Mouse (Mus musculus) heart, postnatal 0 days (tissue): ENCODE data around the gene Dpy19l3. TPM values are rescaled to one million over a fixed set of nuclear protein-coding genes. Genes with fewer than 3 reads are reported as not detected.

Source experiments
- ATAC-seq: fragments of 200-750 bp; cut with Nextera tagmentation; 2 replicates; pipeline ENCODE4 v1.8.0; 2017; ENCODE audit warnings: low read depth, moderate number of reproducible peaks, moderate library complexity; ENCODE audit not compliant: insufficient read depth
- DNase-seq: peaks from one replicate; pipeline ENCODE4 v3.0.0-alpha.2; 2016; ENCODE audit warnings: low spot score
- H3K27ac ChIP-seq: fragments of 300-500 bp; sonication (generic); 2 replicates; pipeline ENCODE4 v1.5.1; 2014; ENCODE audit warnings: low read depth, mild to moderate bottlenecking
- H3K27me3 ChIP-seq: fragments of 300-500 bp; sonication (generic); 2 replicates; pipeline ENCODE4 v1.6.1; 2014; ENCODE audit warnings: low read length, mixed read lengths; ENCODE audit not compliant: control insufficient read depth, insufficient read depth
- H3K36me3 ChIP-seq: fragments of 300-500 bp; sonication (generic); replicated peaks from 2 replicates; pipeline ENCODE4 v1.6.1; 2014; ENCODE audit warnings: low read length, mixed read lengths; ENCODE audit not compliant: control insufficient read depth, insufficient read depth
- H3K4me1 ChIP-seq: fragments of 300-500 bp; sonication (generic); 2 replicates; pipeline ENCODE4 v1.6.1; 2014; ENCODE audit warnings: antibody characterized with exemption; ENCODE audit not compliant: control insufficient read depth, insufficient read depth
- H3K4me2 ChIP-seq: fragments of 300-500 bp; sonication (generic); 2 replicates; pipeline ENCODE4 v1.6.1; 2014; ENCODE audit warnings: low read depth, mild to moderate bottlenecking, low read length, moderate library complexity
- H3K4me3 ChIP-seq: fragments of 300-500 bp; sonication (generic); 2 replicates; pipeline ENCODE4 v1.5.1; 2014; ENCODE audit warnings: low read depth, low read length
- H3K9ac ChIP-seq: fragments of 300-500 bp; sonication (generic); replicated peaks from 2 replicates; pipeline ENCODE4 v1.6.1; 2014; ENCODE audit warnings: low read depth, low read length, mixed read lengths
- H3K9me3 ChIP-seq: fragments of 300-500 bp; sonication (generic); replicated peaks from 2 replicates; pipeline ENCODE4 v1.6.1; 2016; ENCODE audit warnings: low read length; ENCODE audit not compliant: control insufficient read depth
- CTCF ChIP-seq: IDR thresholded peaks from 2 replicates; pipeline ENCODE4 v1.5.1; 2016; ENCODE audit warnings: antibody characterized with exemption, control low read depth, low read depth
- EP300 ChIP-seq: IDR thresholded peaks from 2 replicates; pipeline ENCODE4 v1.6.1; 2016; ENCODE audit warnings: antibody characterized with exemption, low read depth
- WGBS: fragments of 180-500 bp; shearing (Covaris S2); extraction: QIAGEN DNeasy Blood & Tissue Kit; methylation state at CpG from one replicate; pipeline ENCODE4 v1.1.7; 2014; 5-methylcytosine and 5-hydroxymethylcytosine counted together
- polyA plus RNA-seq: library from polyadenylated mRNA; unstranded; fragments of >200 nt; fragmentation: Nextera tagmentation; extraction: Ambion mirVana; gene quantifications from 2 replicates; pipeline ENCODE4 v1.2.1, GENCODE M21; 2015
- total RNA-seq: library from RNA; depleted of rRNA; stranded (reverse); fragments of >200 nt; gene quantifications from 2 replicates; pipeline ENCODE4 v1.2.3, GENCODE M21; 2014; ENCODE audit warnings: low replicate concordance

Dpy19l3 gene
- total and polyA plus RNA-seq, 2 experiments from 2014 or later = 1.1 to 4.9 TPM

GRCm38 (mm10) chr7:35756510-35757440 is 2.5 kb upstream of the Dpy19l3 start:
- TF ChIP-seq EP300 (no peak), CTCF (peak; percentile 44)
- Histone ChIP-seq H3K27me3 (no peaks in the 10 kb centered on the region), H3K9me3 (no peaks in the 10 kb centered on the region), H3K4me2 (no peak overlapping the region), H3K27ac (no peak overlapping the region), H3K4me3 (no peak overlapping the region), H3K4me1 (0 out of 2 replicates have a peak, but pooled peaks cover 9% of the 10 kb centered on the region), H3K9ac (no peak overlapping the region), H3K36me3 (no peaks in the 10 kb centered on the region)
- ATAC-seq (no peak), DNase-seq (no peak)
- 41% methylated on average over 14 of the region's 14 CpGs for WGBS

GRCm38 (mm10) chr7:35754886-35755168 is 573 bp upstream of the Dpy19l3 start:
- 70% methylated on average over 4 of the region's 4 CpGs for WGBS
- H3K27ac ChIP-seq = no peak overlapping the region
- H3K36me3 ChIP-seq = no peaks in the 10 kb centered on the region
- H3K9ac ChIP-seq = no peak overlapping the region
- peak overlapping the region; percentile 82 for H3K4me3 ChIP-seq
- H3K27me3 ChIP-seq = no peaks in the 10 kb centered on the region
- H3K4me1 ChIP-seq = 0 out of 2 replicates have a peak, but pooled peaks cover 9% of the 10 kb centered on the region
- ATAC-seq = no peak
- TF ChIP-seq EP300 (no peak), CTCF (no peak)
- DNase-seq = no peak
- H3K4me2 ChIP-seq = peak overlapping the region; percentile 100
- H3K9me3 ChIP-seq = no peaks in the 10 kb centered on the region

GRCm38 (mm10) chr7:35753319-35754032 is 778 bp downstream of the Dpy19l3 start:
- H3K27ac ChIP-seq = no peak overlapping the region
- no peak for TF ChIP-seq CTCF
- H3K27me3 ChIP-seq = no peaks in the 10 kb centered on the region
- H3K9me3 ChIP-seq = no peaks in the 10 kb centered on the region
- WGBS = 6% methylated on average over 15 of the region's 15 CpGs
- 0 out of 2 replicates have a peak, but pooled peaks cover 7% of the 10 kb centered on the region for H3K36me3 ChIP-seq
- H3K9ac ChIP-seq = peak overlapping the region; percentile 64
- peak overlapping the region; percentile 82 for H3K4me3 ChIP-seq
- 0 out of 2 replicates have a peak, but pooled peaks cover 9% of the 10 kb centered on the region for H3K4me1 ChIP-seq
- ATAC-seq (0 out of 2 replicates have a peak, but pooled peaks have one; percentile 3), DNase-seq (no peak)
- peak overlapping the region; percentile 100 for H3K4me2 ChIP-seq

- TF ChIP-seq CTCF = no peak
- no peak for TF ChIP-seq EP300
- no peak overlapping the region for H3K9ac ChIP-seq
- 0 out of 2 replicates have a peak, but pooled peaks cover 12% of the 10 kb centered on the region for H3K36me3 ChIP-seq
- H3K4me2 ChIP-seq = no peak overlapping the region
- H3K9me3 ChIP-seq = no peaks in the 10 kb centered on the region
- H3K4me3 ChIP-seq = no peak overlapping the region
- H3K4me1 ChIP-seq = 0 out of 2 replicates have a peak, but pooled peaks cover 9% of the 10 kb centered on the region
- DNase-seq = no peak
- ATAC-seq = no peak
- H3K27ac ChIP-seq = no peak overlapping the region
- H3K27me3 ChIP-seq = no peaks in the 10 kb centered on the region
- 82% methylated on average over 9 of the region's 9 CpGs for WGBS
Measured at GRCm38 (mm10) chr7:35750873-35751272, 3.4 kb downstream of the Dpy19l3 start.

- Histone ChIP-seq H3K4me3 (no peak overlapping the region), H3K4me1 (no peaks in the 10 kb centered on the region), H3K9ac (no peak overlapping the region), H3K4me2 (no peak overlapping the region), H3K9me3 (no peaks in the 10 kb centered on the region), H3K27ac (no peak overlapping the region), H3K27me3 (no peaks in the 10 kb centered on the region), H3K36me3 (0 out of 2 replicates have a peak, but pooled peaks cover 12% of the 10 kb centered on the region)
- no peak for TF ChIP-seq CTCF
- no peak for TF ChIP-seq EP300
- DNase-seq (no peak), ATAC-seq (no peak)
- WGBS = 85% methylated on average over 14 of the region's 14 CpGs
Measured at GRCm38 (mm10) chr7:35747397-35747964, 6.8 kb downstream of the Dpy19l3 start.
